In genomic region chr2:6074891-6075529, GRCm38 (mm10) we compare ENCODE assay signal across 8 mouse cellular contexts. TPM values are rescaled to one million over a fixed set of nuclear protein-coding genes. Genes with fewer than 3 reads are reported as not detected.
DNase-seq lines count a peak whose midpoint lies in the region; ATAC-seq and TF ChIP-seq lines count a peak whose summit lies in the region.

No protein-coding gene starts in this region.

- ATAC-seq in embryonic facial prominence, embryonic 14.5 days (ENCODE audit: low read depth) = peak; percentile 56; the same call in 1 of the 2 replicates
- ATAC-seq in stomach, postnatal 0 days (ENCODE audit: low FRiP score, low TSS enrichment) = peak; percentile 38; the same call in 1 of the 2 replicates

- H3K9me3 ChIP-seq in embryonic facial prominence, embryonic 14.5 days (ENCODE audit: control insufficient read depth, low read length) = no peaks in the 10 kb centered on the region
- H3K9me3 ChIP-seq in stomach, postnatal 0 days (ENCODE audit: control insufficient read depth, low read length) = no peaks in the 10 kb centered on the region

- no peak overlapping the region for H3K4me2 ChIP-seq in embryonic facial prominence, embryonic 14.5 days (ENCODE audit: low read depth, low read length)
- H3K4me2 ChIP-seq in stomach, postnatal 0 days (replicated peaks; ENCODE audit: low read depth) = no peak overlapping the region

- no peak for TF ChIP-seq CTCF in lung, adult 2 months (IDR thresholded peaks at IDR 0.05; ENCODE audit: insufficient read depth, low read length)
- TF ChIP-seq CTCF in stomach, postnatal 0 days (IDR thresholded peaks at IDR 0.05; ENCODE audit: low read depth) = no peak

- DNase-seq in lung, adult 18-20 months = peak; percentile 63 to 71
- DNase-seq in lung, adult 2 months = no peak
- DNase-seq in embryonic facial prominence, embryonic 14.5 days (ENCODE audit: low spot score) = peak; percentile 68
- peak; percentile 81 for DNase-seq in kidney, postnatal 14 days
- DNase-seq in stomach, postnatal 0 days (ENCODE audit: low spot score) = peak; percentile 79
- no peak for DNase-seq in left cerebral cortex, adult 9 months (ENCODE audit: low spot score in 2 of 2)
- no peak for DNase-seq in cerebellum, adult 18-20 months
- DNase-seq in left cerebral cortex, postnatal 36 days (ENCODE audit: low spot score in 2 of 2) = no peak

- intact Hi-C loops in left cerebral cortex, postnatal 36 days (cut with DNase I) = no loop called here

- peaks cover 2% of the 10 kb centered on the region for H3K4me1 ChIP-seq in lung, adult 2 months (ENCODE audit: control insufficient read depth, insufficient read depth, low read length)
- H3K4me1 ChIP-seq in embryonic facial prominence, embryonic 14.5 days (ENCODE audit: control insufficient read depth, insufficient read depth, low read length) = peaks cover 7% of the 10 kb centered on the region; the same call in 1 of the 2 replicates
- H3K4me1 ChIP-seq in stomach, postnatal 0 days (replicated peaks; ENCODE audit: control insufficient read depth, insufficient read depth) = peaks cover 3% of the 10 kb centered on the region; the same call in 1 of the 2 replicates

- H3K9ac ChIP-seq in embryonic facial prominence, embryonic 14.5 days (ENCODE audit: low read depth, low read length) = no peak overlapping the region
- H3K9ac ChIP-seq in stomach, postnatal 0 days (ENCODE audit: low read length) = no peak overlapping the region

- H3K27me3 ChIP-seq in embryonic facial prominence, embryonic 14.5 days (replicated peaks; ENCODE audit: control insufficient read depth, insufficient read depth, low read length) = no peaks in the 10 kb centered on the region
- no peaks in the 10 kb centered on the region for H3K27me3 ChIP-seq in stomach, postnatal 0 days (ENCODE audit: control insufficient read depth, insufficient read depth, low read length)

- no peak overlapping the region for H3K27ac ChIP-seq in embryonic facial prominence, embryonic 14.5 days (replicated peaks; ENCODE audit: low read depth, low read length)
- H3K27ac ChIP-seq in stomach, postnatal 0 days (replicated peaks) = peak overlapping the region; percentile 61

- TF ChIP-seq POLR2A in lung, adult 2 months (IDR thresholded peaks at IDR 0.05; ENCODE audit: borderline replicate concordance, extremely low read depth, low read depth, low read length) = no peak

- 65% methylated on average over 10 of the region's 10 CpGs for WGBS in lung, adult 2 months
- 47% methylated on average over 10 of the region's 10 CpGs for WGBS in embryonic facial prominence, embryonic 14.5 days
- WGBS in stomach, postnatal 0 days = 51% methylated on average over 10 of the region's 10 CpGs

- no peak for TF ChIP-seq EP300 in stomach, postnatal 0 days (optimal IDR thresholded peaks at IDR 0.05)

- no peaks in the 10 kb centered on the region for H3K36me3 ChIP-seq in embryonic facial prominence, embryonic 14.5 days (ENCODE audit: control insufficient read depth, insufficient read depth, low read length)
- H3K36me3 ChIP-seq in stomach, postnatal 0 days (ENCODE audit: control insufficient read depth, insufficient read depth, low read length) = no peaks in the 10 kb centered on the region

- no peak overlapping the region for H3K4me3 ChIP-seq in lung, adult 2 months (replicated peaks; ENCODE audit: extremely low read depth, low read depth, low read length)
- no peak overlapping the region for H3K4me3 ChIP-seq in embryonic facial prominence, embryonic 14.5 days (ENCODE audit: low read depth, low read length)
- H3K4me3 ChIP-seq in stomach, postnatal 0 days (ENCODE audit: low read depth, low read length) = no peak overlapping the region

RNA-seq across cellular contexts. Expression of gene Proser2, which starts 55.0 kb away (rescaled TPM):
- polyA plus RNA-seq in lung, adult 2 months (2012; rRNA removed) = 7.2 and 10.2 TPM in 2 replicates
- 9.9 and 10.8 TPM in 2 replicates for polyA plus RNA-seq in embryonic facial prominence, embryonic 14.5 days (2014; fragmentation: Nextera tagmentation; extraction: Ambion mirVana)
- 49.0 and 55.2 TPM in 2 replicates for polyA plus RNA-seq in stomach, postnatal 0 days (2015; fragmentation: Nextera tagmentation; extraction: Ambion mirVana)
- 1 to 10 TPM; 3.1 to 3.4 TPM for total RNA-seq in left cerebral cortex, postnatal 36 days (2021)

Comparison
In these comparisons a context has a peak if more than half of its experiments do, and no peak if none do; other contexts are left out.
1. DNase-seq: peak in lung, adult 18-20 months (2 of 2), embryonic facial prominence, embryonic 14.5 days (single experiment), kidney, postnatal 14 days (single experiment) and stomach, postnatal 0 days (single experiment); none in lung, adult 2 months (single experiment), left cerebral cortex, adult 9 months (0 of 2), cerebellum, adult 18-20 months (0 of 2) and left cerebral cortex, postnatal 36 days (0 of 2).